Mouse (Mus musculus) natural killer cell, adult 2 months (primary cell): ENCODE data around the gene Myadm.
A peak's percentile ranks its signal among the peaks of the same experiment; 100 is the strongest.

ENCODE experiments used
- DNase-seq, 2 experiments: peaks; one replicate each; pipeline ENCODE4 v3.0.0; 2022; ENCODE audit warnings: low spot score in 2 of 2

Myadm gene

DNA sequence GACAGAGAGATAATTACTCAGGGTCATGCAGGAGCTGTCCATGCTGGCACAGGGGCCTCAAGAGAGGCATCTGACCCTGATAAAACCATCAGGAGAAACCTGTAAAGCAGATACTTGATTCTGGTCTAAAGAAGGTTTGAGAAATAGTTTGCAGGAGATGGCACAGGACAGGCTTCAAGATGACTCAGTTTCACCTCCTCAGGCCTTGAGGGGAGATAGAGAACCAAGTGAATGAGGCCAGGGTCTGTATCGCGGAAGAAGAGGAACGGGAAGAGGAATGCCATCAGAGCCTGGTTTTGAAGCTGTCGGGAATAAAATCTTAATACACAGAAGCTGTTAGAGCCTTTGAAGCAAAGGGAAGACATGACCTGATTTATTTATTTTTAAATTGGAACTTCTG lies 28.8 kb downstream of the Myadm start:
- DNase-seq: no peak

DNA sequence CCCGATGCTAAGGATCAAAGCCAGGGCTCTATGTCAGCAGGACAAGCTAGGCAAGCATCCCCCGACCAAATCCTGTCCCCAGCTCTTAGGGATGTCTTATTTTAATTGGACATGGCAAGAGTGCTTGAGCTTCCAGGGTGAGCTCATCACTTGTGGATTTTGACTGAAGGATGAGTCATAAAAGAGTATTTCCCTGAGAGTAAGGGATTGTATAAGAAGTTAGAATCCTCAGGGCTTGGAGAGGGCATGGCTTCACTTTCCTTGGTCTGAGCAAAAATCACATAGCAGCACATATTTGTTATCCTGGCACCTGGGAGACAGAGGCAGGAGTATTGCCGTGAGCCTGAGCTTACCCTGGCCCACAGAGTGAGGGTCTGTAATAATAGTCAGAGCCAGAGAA lies 32.0 kb downstream of the Myadm start:
- no peak for DNase-seq

DNA sequence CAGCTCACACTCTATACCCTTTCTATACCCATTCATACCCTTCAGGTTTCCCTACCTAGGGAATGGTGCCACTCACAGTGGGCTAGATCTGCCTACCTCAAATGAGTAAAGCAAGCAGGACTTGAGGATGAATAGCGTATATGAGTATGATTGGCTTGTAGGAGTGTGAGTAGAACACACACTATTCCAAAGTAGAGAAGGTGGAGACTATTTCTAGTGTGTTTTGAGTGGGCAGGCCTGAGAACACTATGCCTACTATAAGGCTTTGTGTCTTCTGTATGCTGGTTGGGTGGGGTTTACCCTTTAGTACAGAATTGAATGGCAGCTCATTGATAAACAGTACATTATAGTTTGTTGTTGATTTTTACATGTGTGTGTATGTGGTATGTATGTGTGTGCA lies 34.9 kb downstream of the Myadm start:
- DNase-seq: no peak

DNA sequence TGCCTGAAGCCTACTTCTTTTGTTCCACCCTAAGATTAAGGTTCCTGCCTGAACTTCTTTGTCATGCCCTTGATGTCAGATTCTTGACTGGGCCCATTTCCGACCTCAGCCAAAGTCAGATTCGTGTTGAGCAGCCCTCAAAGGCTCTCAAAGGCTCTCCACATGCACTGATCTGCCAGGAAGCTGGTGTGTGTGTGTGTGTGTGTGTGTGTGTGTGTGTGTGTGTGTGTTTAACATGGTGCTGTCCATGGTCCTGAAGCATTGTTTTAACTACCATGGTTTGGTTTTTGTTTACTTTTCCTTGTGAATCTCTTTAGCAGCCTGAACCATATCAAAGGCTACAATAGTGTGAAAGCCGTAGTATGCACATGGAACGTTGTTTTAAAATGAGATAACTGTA lies 39.1 kb downstream of the Myadm start:
- no peak for DNase-seq

DNA sequence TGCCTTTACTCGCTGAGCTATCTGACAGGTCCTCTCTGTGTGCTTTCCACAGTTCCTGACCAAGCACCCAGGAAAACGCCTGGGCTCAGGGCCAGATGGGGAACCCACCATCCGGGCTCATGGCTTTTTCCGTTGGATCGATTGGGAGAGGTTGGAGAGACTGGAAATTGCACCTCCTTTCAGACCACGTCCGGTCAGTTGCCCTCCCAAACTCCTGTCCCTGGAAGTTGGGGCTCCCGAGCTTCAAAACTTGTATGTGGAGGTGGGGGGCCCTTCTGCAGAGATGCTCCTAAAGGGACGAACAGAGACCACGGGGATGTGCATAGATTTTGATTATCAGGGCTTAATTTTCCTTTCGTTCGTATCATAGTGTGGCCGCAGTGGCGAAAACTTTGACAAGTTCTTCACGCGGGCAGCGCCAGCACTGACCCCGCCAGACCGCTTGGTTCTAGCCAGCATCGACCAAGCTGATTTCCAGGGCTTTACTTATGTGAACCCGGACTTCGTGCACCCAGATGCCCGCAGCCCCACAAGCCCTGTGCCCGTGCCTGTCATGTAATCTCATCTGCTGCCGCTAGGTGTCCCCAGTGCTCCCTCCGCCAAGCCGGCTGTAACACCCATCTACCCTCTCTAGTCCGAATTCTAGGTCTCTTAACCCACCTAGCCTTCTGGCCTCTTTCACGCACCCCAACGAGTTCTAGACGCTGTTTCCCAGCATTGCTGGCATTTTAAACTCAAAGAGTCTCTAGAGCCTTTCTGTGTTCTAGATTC lies 41.1 kb downstream of the Myadm start:
- peak; percentile 71 to 77 for DNase-seq

DNA sequence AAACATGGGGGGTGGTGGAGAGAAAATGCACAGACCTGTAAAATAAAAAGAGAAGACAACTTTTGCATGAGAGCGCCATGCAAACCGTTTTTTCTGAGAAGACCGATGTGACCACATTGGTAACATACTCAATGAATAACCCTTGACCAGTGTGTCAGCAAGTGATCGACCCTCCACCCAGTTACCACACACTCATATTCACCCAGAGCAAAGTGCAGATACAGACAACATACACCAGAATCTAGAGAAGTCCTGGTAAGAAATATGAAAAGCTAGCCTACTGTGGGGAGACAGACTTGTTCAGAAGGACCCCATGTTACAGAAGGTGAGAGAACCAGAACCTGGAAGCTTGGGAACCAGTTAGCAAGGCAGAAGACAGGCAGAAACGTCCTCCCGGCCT lies 42.3 kb downstream of the Myadm start:
- no peak for DNase-seq

DNA sequence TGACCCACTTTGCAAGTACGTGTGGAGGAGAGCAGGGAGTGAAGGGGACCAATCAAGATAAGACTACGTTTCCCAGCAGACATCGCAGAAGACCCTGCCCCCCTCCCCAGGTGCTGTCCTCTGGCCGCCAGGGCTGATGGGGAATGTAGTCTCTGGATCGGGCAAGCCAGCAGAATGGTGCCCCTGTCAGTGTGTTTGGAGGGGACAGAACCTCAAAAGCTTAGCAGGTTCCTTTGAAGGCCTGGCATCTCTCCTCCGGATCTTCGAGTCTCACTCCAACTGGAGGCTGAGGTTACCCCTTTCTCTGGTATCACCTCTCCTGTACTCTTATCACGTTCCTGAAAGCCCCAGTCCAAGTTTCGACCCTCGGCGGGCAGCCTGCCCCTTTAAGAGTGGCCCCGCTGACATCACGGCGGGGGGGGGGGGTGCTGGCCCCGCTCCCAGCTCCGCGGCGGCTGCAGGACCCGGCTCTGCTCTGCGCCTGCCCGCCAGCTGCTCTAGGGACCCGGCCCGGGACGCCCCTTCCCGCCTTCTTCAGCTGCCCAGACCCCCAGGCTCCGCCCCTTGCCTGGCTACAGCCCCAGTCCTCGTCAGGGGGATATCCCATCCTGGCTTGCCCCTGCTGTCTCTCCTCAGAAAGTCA lies 42.8 kb downstream of the Myadm start:
- peak in 1 of 2 experiments; percentile 5 for DNase-seq

DNA sequence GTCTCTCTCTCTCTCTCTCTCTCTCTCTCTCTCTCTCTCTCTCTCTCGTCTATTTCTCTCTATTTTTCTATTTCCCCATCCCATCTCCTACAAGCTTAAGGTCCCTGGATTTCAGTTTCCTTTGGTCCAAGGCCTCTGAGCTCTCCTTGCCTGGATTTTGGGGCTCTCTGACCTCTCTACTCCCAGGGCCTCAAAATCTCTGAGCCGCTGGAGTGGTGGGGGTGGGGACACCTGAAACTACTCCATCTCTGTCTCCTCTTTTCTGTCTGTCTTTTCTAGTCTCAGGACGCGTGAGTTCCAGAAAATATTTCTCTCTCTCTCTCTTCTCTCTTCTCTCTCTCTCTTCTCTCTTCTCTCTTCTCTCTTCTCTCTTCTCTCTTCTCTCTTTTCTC lies 43.3 kb downstream of the Myadm start:
- DNase-seq: no peak

DNA sequence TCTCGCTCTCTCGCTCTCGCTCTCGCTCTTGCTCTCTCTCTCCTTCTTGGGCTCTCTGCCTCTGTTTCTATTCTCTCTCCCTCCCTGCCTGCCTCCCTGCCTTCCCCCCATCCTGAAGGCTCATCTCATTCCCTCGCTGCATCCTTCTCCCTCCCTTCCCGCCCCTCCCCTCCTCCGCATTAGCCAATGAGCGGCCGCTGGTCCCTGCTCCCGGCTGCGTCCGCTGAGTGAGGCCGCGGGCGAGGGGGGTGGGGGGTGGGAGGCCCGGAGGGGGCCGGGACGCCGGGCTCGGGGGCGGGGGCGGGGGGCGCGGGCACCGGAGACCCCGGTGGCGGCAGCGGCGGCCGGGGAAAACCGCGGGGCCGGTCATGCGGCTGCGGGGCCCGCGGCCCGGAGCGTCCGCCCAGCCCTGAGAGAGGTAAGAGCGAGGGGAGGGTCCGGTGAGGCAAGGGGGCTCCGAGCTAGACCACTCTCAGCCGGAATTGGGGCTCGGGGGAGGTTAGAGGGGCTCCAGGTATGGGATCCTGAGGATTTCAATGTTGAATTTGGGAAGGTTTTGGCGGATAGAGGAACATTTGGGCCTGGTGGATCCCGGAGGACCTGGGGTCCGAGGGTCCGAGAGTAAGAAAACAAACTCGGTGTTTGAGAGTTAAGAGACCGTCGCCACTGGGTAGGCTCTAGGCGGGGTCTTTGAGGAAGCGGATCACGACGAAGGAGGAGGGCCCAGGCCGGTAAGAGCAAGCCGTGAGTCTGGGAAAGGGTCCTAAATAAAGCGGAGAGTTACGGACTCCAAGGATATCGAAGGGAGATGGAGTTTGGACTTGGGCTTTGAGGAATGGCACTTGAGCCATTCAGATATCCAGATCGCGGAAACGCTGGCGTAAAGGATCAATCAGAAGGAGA lies 44.0 kb downstream of the Myadm start, which contains the start of gene Cacng7:
Cacng7 (plus strand) TSS at position 337 of the 903 bp plus-strand sequence.
- no peak for DNase-seq

DNA sequence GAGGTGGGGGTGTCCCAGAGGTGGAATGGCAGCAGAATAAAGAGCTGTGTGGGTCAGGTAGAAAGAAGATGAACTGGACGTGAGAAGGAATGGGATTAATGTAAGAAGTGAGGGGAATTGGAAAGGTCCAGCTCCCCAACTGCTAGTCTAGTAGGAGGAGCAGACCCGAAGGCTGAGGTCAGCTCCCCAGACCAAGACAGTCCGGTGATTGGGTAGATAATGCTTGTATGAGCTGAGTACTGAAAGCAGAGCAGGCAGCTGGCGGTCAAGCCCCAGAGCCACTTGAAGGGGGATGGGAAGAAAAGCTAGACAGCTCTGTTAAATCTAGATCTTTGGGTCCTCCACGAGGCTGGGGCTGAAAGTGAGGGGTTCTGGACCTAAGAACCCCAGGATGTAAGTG lies 44.7 kb downstream of the Myadm start:
- DNase-seq: no peak

DNA sequence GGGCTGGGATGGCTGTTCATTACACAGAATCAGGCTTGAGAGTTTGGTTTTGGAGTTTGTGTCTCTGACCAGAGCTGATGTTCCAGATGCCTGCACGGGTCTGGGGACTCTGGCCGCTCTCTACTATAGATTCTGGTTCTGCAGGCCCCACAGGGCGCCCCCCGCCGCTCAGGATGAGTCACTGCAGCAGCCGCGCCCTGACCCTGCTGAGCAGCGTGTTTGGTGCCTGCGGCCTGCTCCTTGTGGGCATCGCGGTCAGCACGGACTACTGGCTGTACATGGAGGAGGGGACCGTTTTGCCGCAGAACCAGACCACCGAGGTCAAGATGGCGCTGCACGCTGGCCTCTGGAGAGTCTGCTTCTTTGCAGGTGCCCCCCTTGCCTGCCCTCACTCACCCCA lies 47.5 kb downstream of the Myadm start:
- no peak for DNase-seq

DNA sequence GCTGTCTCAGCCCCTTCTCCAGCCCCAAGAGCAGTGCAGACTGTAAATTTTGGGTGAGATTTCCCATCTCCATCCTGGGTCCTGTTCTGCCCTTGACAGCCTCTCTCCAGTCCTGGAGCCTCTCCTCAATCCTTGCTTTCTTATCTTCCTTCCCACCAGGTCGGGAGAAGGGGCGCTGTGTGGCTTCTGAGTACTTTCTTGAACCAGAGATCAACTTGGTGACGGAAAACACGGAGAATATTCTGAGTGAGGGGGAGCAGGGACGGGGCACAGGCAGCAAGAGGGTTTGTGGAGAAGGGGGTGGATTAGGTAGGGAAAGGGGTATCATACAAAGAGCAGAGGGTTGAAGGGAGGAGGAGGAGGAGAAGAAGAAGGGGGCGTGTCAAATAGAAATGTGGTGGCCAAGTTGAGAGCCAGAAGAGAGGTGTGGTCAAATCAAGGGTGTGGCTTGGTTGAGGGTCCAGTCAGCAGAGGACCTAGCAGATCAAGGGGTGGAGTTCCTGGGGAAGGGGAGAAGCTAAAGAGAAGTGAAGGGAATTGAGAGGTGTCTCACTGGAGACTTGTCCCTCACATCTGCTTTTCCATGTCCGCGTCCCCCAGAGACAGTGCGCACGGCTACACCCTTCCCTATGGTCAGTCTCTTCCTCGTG lies 49.5 kb downstream of the Myadm start:
- no peak for DNase-seq

DNA sequence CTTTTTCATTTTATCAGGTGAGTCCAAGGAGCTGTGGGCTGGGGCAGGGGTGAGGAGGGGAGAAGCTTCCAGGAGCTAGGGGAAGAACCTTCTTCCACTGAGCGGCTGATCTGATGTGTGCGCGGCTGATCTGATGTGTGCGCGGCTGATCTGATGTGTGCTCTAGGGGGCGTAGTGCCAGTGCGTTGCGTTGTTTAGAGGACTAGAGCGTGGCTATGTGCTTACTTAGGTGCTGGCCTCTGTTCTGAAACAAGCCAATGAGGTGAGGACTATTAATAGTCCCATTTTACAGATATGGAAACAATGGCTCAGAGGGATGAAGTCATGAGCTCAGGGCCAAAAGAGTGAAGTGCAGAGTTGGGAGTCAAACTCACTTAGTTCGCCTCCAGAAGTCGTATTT lies 50.1 kb downstream of the Myadm start:
- no peak for DNase-seq

DNA sequence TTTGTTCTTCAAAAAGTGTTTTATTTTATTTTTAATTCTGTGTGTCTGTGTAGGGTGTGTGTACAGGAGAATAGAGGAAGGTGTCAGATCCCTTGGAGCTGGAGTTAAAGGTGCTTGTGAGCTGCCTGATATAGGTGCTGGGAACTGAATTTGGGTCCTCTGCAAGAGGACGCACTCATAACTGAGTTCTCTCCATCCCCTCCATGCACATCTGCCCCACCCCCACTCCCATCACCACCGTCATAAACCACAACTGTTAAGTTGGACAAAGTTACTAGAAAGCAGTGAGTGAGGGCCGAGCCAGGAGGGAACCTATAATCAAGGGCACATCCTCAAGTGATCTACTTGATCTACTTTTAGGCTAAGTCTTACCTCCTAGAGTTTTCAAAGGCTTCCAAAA lies 55.0 kb downstream of the Myadm start:
- DNase-seq: no peak

DNA sequence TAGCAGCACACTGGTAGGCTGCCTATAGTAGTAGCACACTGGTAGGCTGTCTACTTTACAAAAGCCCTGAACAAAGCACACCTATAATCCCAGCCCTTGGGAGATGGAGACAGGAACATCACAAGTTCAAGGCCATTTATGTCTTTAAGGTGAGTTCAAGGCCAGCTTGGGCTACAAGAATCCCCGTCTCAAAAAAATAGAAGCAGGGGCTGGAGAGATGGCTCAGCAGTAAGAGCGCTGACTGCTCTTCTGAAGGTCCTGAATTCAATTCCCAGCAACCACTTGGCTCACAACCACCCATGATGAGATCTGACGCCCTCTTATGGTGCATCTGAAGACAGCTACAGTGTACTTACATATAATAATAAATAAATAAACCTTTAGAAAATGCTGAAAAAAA lies 56.4 kb downstream of the Myadm start:
- DNase-seq: no peak

DNA sequence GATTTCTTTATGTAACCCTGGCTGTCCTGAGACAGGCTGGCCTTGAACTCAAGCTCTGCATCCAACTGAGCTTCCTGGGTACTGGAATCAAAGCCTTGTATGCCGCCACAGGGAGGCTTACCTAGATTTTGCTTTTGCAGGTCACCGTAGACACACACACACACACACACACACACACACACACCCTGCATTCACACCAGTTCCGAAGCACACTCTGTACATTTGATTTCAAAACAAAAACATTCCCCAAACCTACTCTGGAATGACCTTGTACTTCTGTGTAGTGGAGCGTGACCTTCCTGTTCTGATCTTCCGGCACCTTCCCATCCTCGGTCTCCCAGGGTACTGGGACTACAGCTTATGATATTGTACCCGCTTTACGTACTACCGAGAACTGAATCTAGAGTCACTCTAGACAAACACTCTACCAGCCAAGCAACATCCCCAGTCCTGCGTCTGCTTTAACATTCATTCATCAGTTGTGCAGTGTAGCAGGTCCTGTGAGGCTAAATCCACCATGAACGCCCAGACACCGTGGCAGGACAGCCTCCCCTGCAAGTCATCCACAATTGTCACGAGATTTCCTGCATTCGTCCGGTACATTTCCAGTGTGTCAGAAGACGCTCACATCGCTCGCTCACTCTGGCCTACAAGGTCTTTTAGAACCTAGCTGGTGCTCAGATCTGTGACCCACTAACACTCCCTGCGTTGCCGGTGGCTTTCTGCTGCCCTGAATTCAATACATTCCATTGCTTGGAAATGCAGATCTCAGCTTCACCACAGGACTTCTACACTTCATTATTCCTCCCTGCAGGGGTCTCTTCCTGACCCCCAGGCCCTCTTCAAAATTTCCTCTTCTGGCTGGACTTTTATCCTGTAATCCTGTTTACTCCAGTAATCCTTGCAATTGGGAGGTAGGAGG lies 58.7 kb downstream of the Myadm start:
- DNase-seq: no peak

DNA sequence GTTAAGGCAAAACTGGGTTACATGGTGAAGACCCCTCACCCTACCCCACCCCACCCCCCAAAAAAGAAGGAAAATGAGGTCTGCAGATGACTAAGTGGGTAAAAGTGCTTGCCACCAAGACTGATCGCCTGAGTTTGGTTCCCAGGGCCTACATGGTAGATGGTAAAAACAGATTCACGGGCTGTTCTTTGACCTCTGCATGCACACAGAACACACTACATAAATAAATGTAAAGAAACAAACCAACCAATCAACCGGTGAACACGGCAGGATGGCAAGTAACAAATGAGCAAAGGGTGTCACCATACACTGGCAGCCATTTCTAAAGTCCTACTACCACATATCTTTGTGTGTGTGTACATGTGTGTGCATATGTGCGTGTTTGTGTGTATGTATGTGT lies 59.4 kb downstream of the Myadm start:
- DNase-seq: no peak

DNA sequence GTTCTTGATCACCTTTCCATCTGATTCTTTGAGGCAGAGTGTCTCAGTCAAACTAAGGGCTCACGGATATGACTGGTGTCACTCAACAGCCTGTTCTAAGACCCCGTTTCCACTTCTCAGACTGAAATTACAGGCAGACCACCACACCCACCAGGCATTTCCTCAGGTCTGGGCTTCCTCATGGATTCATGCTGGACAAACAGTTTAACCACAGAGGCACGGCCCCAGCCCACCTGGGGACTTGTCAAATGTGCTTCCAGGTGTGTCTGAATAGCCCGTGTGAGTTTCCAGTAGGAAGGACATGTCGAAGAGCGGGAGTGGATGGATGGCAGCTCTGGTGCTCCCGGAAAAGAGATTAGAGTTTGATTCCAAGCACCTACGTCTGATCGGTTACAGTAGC lies 60.9 kb downstream of the Myadm start:
- no peak for DNase-seq
